Mouse (Mus musculus): Measurements from ENCODE around the gene Dnajc4. TPM values are rescaled to one million over a fixed set of nuclear protein-coding genes. Genes with fewer than 3 reads are reported as not detected.
A peak's percentile ranks its signal among the peaks of the same experiment; 100 is the strongest.

The Dnajc4 gene
- polyA plus RNA-seq, 1 experiment from 2014 or later: 32.1 TPM

GRCm38 (mm10) chr19:7034006-7034405, 41.6 kb upstream of the Dnajc4 start:
- H3K4me3 ChIP-seq (replicated peaks; ENCODE audit: low read depth, low read length): no peak overlapping the region
- H3K27ac ChIP-seq: no peak overlapping the region
- H3K9ac ChIP-seq (ENCODE audit: low read depth, low read length): no peak overlapping the region
- no peaks in the 10 kb centered on the region for H3K9me3 ChIP-seq (replicated peaks; ENCODE audit: low read length)
- no peak for ATAC-seq (replicated peaks; ENCODE audit: low FRiP score, low read depth)
- H3K4me1 ChIP-seq (replicated peaks; ENCODE audit: insufficient read depth, low read length): peaks cover 10% of the 10 kb centered on the region; the same call in 1 of the 2 replicates
- H3K27me3 ChIP-seq (ENCODE audit: insufficient read depth, low read length): no peaks in the 10 kb centered on the region
- no peak for TF ChIP-seq CTCF (IDR thresholded peaks at IDR 0.05; ENCODE audit: low read depth)
- H3K4me2 ChIP-seq (ENCODE audit: low read length): no peak overlapping the region
- DNase-seq (ENCODE audit: low spot score): no peak
- peaks cover 43% of the 10 kb centered on the region for H3K36me3 ChIP-seq (ENCODE audit: insufficient read depth, low read length)
- 89% methylated on average over 5 of the region's 5 CpGs for WGBS

GRCm38 (mm10) chr19:7029531-7029930, 37.2 kb upstream of the Dnajc4 start:
- no peak for ATAC-seq (replicated peaks; ENCODE audit: low FRiP score, low read depth)
- DNase-seq (ENCODE audit: low spot score): no peak
- Histone ChIP-seq H3K4me1 (replicated peaks; ENCODE audit: insufficient read depth, low read length) (no peaks in the 10 kb centered on the region), H3K4me3 (replicated peaks; ENCODE audit: low read depth, low read length) (no peak overlapping the region), H3K9ac (ENCODE audit: low read depth, low read length) (no peak overlapping the region), H3K4me2 (ENCODE audit: low read length) (no peak overlapping the region), H3K9me3 (replicated peaks; ENCODE audit: low read length) (no peaks in the 10 kb centered on the region), H3K27ac (no peak overlapping the region), H3K27me3 (ENCODE audit: insufficient read depth, low read length) (no peaks in the 10 kb centered on the region), H3K36me3 (ENCODE audit: insufficient read depth, low read length) (peaks cover 72% of the 10 kb centered on the region)
- 93% methylated on average over 5 of the region's 5 CpGs for WGBS
- TF ChIP-seq CTCF (IDR thresholded peaks at IDR 0.05; ENCODE audit: low read depth): no peak

DNA sequence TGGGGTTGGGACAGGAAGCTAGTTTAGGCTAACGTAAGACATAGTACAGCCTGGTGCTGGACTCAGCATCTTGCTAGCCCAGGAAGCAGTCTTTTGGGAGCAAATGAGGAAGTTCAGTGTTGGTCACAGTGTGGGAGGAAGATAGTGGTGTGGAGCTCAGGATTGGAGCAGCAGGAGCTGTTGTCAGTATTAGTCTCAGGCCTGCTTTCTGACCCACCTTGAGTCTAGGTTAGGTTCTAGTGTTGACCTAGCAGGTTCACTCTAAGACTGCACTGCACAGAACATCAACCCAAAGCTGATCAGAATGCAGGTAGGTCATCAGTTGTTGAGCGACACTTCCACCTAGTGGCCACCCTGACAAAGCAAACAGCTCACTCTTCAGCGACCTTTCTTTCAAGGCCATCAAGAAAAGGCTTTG, 27.9 kb upstream of the Dnajc4 start:
- peak; percentile 84 for TF ChIP-seq CTCF (IDR thresholded peaks at IDR 0.05; ENCODE audit: low read depth)
- Histone ChIP-seq H3K36me3 (ENCODE audit: insufficient read depth, low read length) (peaks cover 51% of the 10 kb centered on the region), H3K9me3 (replicated peaks; ENCODE audit: low read length) (no peaks in the 10 kb centered on the region), H3K9ac (ENCODE audit: low read depth, low read length) (no peak overlapping the region), H3K4me1 (replicated peaks; ENCODE audit: insufficient read depth, low read length) (no peaks in the 10 kb centered on the region), H3K4me3 (replicated peaks; ENCODE audit: low read depth, low read length) (no peak overlapping the region), H3K27me3 (ENCODE audit: insufficient read depth, low read length) (no peaks in the 10 kb centered on the region), H3K4me2 (ENCODE audit: low read length) (no peak overlapping the region), H3K27ac (no peak overlapping the region)
- peak; percentile 79 for DNase-seq (ENCODE audit: low spot score)
- 46% methylated on average over 3 of the region's 3 CpGs for WGBS
- ATAC-seq (replicated peaks; ENCODE audit: low FRiP score, low read depth): peak; percentile 61

DNA sequence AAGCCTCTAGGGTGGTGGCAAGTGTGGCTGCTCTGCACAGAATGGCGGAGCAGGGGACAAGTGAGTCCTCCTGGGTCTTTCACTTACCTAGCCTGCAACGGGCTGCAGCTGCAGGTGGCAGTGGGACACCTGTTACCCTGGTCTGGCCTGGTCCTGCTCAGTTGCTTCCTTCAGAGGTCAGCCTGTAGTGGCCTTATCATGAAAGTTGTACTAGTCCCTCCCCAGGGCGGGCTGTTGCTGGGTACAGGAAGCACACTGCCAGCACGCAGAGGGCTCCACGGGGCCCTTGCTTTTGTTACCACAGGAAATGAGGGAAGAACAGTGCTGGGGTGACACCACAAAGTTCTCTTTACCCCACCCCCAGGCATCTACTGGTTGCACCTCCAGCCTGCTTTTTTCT, 26.8 kb upstream of the Dnajc4 start, which contains the start of gene Fermt3:
Gene Fermt3, minus strand, starts transcription at position 279 of the 400 bp plus-strand sequence.
- Histone ChIP-seq H3K27ac (no peak within 1 kb of the TSS), H3K4me2 (ENCODE audit: low read length) (no peak within 1 kb of the TSS), H3K36me3 (ENCODE audit: insufficient read depth, low read length) (peaks cover 41% of the 10 kb centered on the region), H3K4me1 (replicated peaks; ENCODE audit: insufficient read depth, low read length) (no peaks in the 10 kb centered on the region), H3K9me3 (replicated peaks; ENCODE audit: low read length) (no peaks in the 10 kb centered on the region), H3K4me3 (replicated peaks; ENCODE audit: low read depth, low read length) (no peak within 1 kb of the TSS), H3K27me3 (ENCODE audit: insufficient read depth, low read length) (no peaks in the 10 kb centered on the region), H3K9ac (ENCODE audit: low read depth, low read length) (no peak within 1 kb of the TSS)
- WGBS: 77% methylated on average over 5 of the region's 5 CpGs
- DNase-seq (ENCODE audit: low spot score): no peak
- TF ChIP-seq CTCF (IDR thresholded peaks at IDR 0.05; ENCODE audit: low read depth): no peak
- no peak for ATAC-seq (replicated peaks; ENCODE audit: low FRiP score, low read depth)

- H3K9ac ChIP-seq (ENCODE audit: low read depth, low read length): no peak overlapping the region
- no peak overlapping the region for H3K4me2 ChIP-seq (ENCODE audit: low read length)
- ATAC-seq (replicated peaks; ENCODE audit: low FRiP score, low read depth) (no peak), DNase-seq (ENCODE audit: low spot score) (no peak)
- no peaks in the 10 kb centered on the region for H3K9me3 ChIP-seq (replicated peaks; ENCODE audit: low read length)
- 87% methylated on average over 11 of the region's 11 CpGs for WGBS
- TF ChIP-seq CTCF (IDR thresholded peaks at IDR 0.05; ENCODE audit: low read depth): no peak
- H3K27me3 ChIP-seq (ENCODE audit: insufficient read depth, low read length): no peaks in the 10 kb centered on the region
- no peaks in the 10 kb centered on the region for H3K4me1 ChIP-seq (replicated peaks; ENCODE audit: insufficient read depth, low read length)
- no peak overlapping the region for H3K4me3 ChIP-seq (replicated peaks; ENCODE audit: low read depth, low read length)
- H3K36me3 ChIP-seq (ENCODE audit: insufficient read depth, low read length): peaks cover 37% of the 10 kb centered on the region
- no peak overlapping the region for H3K27ac ChIP-seq
These were observed 26.2 kb upstream of the Dnajc4 start for GRCm38 (mm10) chr19:7018546-7018945.

DNA sequence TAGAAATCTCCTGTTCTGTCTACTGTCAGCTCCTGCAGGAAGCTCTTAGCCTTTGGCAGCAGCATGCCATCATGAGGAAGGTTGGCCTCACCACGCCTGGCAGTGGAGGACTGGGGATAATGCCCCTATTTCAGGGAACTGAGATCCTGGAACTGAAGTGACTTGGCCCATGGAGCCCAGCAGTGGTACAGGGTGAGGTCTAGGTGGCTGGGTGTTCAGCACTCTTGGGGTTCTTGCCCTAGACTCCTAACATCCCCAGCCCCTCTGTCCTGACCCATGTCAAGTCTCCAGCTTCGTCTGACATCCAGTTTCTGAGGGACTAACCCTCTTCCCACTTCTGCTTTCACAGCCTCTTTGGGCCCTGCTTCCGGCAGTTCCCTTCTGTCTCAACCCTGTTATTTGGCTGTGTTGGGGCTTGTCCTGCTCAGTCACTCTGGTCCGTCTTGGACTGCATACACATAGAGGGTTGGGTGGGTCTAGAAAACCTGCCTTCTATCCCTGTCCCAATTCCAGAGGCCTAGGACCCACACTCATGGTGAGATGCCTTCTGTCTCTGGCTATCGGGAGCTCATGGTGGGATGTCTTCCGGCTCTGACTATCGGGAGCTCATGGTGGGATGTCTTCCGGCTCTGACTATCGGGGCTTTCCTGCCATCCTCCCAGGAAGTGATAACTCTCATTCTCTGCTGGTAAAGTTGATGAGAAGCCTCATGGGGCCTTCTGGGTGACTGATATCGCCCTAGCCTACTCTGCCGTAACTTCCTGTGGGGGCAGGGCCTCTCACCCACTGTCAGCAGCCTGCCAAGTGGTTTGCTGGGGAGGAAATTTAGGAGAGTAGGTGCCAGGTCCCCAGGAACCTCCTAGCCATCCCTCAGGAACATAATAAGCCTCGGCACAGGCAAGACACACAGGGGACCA, 25.4 kb upstream of the Dnajc4 start:
- Histone ChIP-seq H3K36me3 (ENCODE audit: insufficient read depth, low read length) (peaks cover 30% of the 10 kb centered on the region), H3K9me3 (replicated peaks; ENCODE audit: low read length) (no peaks in the 10 kb centered on the region), H3K4me1 (replicated peaks; ENCODE audit: insufficient read depth, low read length) (no peaks in the 10 kb centered on the region), H3K9ac (ENCODE audit: low read depth, low read length) (no peak overlapping the region), H3K27me3 (ENCODE audit: insufficient read depth, low read length) (no peaks in the 10 kb centered on the region), H3K4me2 (ENCODE audit: low read length) (no peak overlapping the region), H3K4me3 (replicated peaks; ENCODE audit: low read depth, low read length) (no peak overlapping the region), H3K27ac (no peak overlapping the region)
- WGBS: 71% methylated on average over 12 of the region's 12 CpGs
- DNase-seq (ENCODE audit: low spot score): no peak
- no peak for TF ChIP-seq CTCF (IDR thresholded peaks at IDR 0.05; ENCODE audit: low read depth)
- no peak for ATAC-seq (replicated peaks; ENCODE audit: low FRiP score, low read depth)
